Mouse (Mus musculus) layer of hippocampus, adult 9-10 months (tissue): Measurements from ENCODE around the gene Top3a.
"Not testable (repeated sequence)": the region's sequence is repeated elsewhere in the genome, so short reads cannot be mapped to it uniquely, and the experiment has no call there.

Source experiments
- DNase-seq: peaks from one replicate; pipeline ENCODE4 v3.0.0; 2022; ENCODE audit warnings: low spot score

Gene Top3a

GRCm38 (mm10) chr11:60776829-60777740, at the start of gene Top3a, which contains the start of gene Smcr8:
TSS of gene Top3a (minus strand) at chr11:60777365.
TSS of gene Smcr8 (plus strand) at chr11:60777524.
- DNase-seq = peak; percentile 90

- no peak for DNase-seq
Observed at GRCm38 (mm10) chr11:60826700-60827099, 49.5 kb upstream of the Top3a start.

GRCm38 (mm10) chr11:60825191-60825590, 48.0 kb upstream of the Top3a start:
- DNase-seq = no peak

GRCm38 (mm10) chr11:60823771-60824170, 46.6 kb upstream of the Top3a start:
- DNase-seq = no peak

GRCm38 (mm10) chr11:60816398-60816797, 39.2 kb upstream of the Top3a start:
- DNase-seq = no peak

- DNase-seq = not testable (repeated sequence)
Observed at GRCm38 (mm10) chr11:60811618-60812017, 34.5 kb upstream of the Top3a start, which contains the start of gene Shmt1. TSS of gene Shmt1 (minus strand) at chr11:60811718.

- DNase-seq = peak; percentile 71
Observed at GRCm38 (mm10) chr11:60811054-60811460, 33.9 kb upstream of the Top3a start.

- no peak for DNase-seq
Observed at GRCm38 (mm10) chr11:60810046-60810965, 33.1 kb upstream of the Top3a start.

GRCm38 (mm10) chr11:60809546-60809945, 32.4 kb upstream of the Top3a start:
- no peak for DNase-seq

GRCm38 (mm10) chr11:60808286-60809070, 31.3 kb upstream of the Top3a start:
- peak; percentile 38 for DNase-seq

- no peak for DNase-seq
Observed at GRCm38 (mm10) chr11:60800892-60801291, 23.7 kb upstream of the Top3a start.

- no peak for DNase-seq
Observed at GRCm38 (mm10) chr11:60799977-60800376, 22.8 kb upstream of the Top3a start.

- DNase-seq = no peak
Observed at GRCm38 (mm10) chr11:60796342-60796741, 19.2 kb upstream of the Top3a start.

- DNase-seq = no peak
Observed at GRCm38 (mm10) chr11:60790472-60790871, 13.3 kb upstream of the Top3a start.

GRCm38 (mm10) chr11:60787595-60787994, 10.4 kb upstream of the Top3a start:
- DNase-seq = no peak

- DNase-seq = no peak
Observed at GRCm38 (mm10) chr11:60784179-60784922, 7.2 kb upstream of the Top3a start.

GRCm38 (mm10) chr11:60779673-60780189, 2.6 kb upstream of the Top3a start:
- DNase-seq = no peak

GRCm38 (mm10) chr11:60777801-60778370, 721 bp upstream of the Top3a start:
- DNase-seq = no peak

GRCm38 (mm10) chr11:60776107-60776828, 897 bp downstream of the Top3a start:
- DNase-seq = no peak

- DNase-seq = no peak
Observed at GRCm38 (mm10) chr11:60775578-60775977, 1.6 kb downstream of the Top3a start.
